Mouse (Mus musculus) gastrocnemius, adult 8-10 months (tissue): ENCODE results near the gene Fanci. TPM values are rescaled to one million over a fixed set of nuclear protein-coding genes. Genes with fewer than 3 reads are reported as not detected.

Source experiments
- DNase-seq, 2 experiments: peaks; one replicate each; pipeline ENCODE4 v3.0.0; 2022; ENCODE audit warnings: low spot score in 2 of 2
- total RNA-seq, 4 experiments: library from RNA; stranded (reverse); gene quantifications; 2 replicates each; pipeline ENCODE4 v1.2.4; 2022

The Fanci gene
- total RNA-seq, 4 experiments from 2014 or later, result not detected

DNA sequence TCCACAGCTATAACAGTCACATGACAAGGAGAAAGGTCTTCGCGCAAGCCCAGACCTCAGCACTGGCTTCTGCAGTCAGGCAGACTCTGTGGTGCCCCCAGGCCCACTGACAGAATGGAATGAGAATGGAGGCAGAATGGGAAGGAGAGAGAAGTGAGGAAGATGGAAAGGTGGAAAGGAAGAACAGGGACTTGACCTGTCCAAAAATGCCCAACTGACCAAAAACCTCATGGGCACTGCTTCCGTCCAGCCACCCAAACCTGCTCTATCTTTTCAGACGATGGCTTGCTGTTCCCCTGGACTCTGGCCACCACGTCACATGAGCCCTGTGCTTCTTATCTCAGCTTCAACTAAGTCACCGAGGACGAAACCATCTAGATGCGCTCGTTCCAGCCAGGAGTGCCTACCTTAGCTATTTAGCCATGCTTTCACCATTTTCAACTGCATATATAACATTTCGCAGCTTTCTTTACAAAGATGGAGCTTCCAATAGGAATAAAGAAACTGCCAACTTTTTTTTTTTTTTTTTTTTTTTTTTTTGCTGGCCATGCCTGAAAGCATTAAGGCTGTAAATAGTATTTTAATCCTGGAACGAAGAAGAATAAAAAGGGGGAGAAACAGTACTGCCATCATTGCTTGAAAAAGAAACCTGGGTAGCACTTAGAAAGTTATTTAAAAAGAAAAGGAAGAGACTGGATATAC lies 71.8 kb downstream of the Fanci start:
- DNase-seq, result no peak

DNA sequence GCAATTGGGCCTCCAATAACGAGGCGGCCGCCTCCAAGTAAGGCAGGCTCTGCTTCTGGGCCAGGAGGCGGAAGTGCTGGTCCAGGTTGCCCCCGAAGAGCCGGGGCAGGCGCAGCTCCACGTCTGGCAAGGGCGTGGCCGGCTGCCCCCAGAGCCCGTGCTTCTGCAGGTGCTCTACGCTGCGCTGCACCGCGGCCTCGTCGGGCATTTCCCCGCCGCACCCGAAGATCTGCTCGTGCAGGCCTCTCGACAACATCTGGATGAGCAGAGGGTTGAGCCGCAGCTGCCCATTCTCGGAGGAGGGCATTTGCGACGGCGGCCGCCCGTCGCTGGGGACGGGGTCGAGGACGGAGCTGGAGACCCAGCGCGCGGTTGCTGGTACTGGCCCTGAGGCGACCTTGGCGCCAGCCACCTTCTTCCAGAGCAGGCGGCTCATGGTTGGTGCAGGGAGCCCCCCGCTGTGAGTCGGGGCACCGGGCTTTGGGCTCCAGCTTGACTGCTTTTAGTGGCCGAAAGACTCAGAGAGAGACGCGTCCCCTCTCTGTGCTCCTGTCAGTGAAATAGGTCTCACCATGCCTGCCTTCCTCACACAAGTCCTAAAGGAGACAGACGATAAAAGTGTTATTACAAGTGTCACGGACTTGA lies 73.2 kb downstream of the Fanci start:
- no peak for DNase-seq

DNA sequence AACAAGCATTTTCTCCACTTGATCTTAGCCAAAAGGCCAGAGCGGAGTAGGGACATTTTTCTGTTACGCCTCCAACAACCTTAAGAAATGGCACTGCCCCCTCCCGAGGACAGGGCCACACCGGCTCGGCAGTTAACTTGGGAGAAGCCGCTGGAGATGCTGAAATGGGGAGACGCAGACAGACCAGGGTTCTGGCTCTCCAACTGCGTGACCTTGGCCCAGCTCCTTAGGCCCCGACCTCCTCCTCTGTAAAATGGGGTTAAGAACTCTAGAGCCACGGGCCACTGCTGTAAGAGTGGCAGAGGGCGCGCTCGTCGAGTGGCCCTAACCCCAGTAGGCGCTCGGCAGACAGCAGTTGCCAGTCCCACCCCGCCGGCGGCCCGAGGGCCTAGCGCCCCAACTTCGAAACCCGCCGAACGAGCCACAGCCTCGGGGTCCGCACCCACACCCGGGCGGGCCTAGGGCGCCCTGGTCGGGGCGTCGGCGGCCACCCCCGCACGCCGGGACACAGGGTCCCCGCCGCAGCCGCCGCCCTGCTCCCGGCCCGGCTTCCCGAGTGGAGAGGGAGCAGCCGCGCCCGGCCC lies 73.8 kb downstream of the Fanci start:
- peak in 1 of 2 experiments; percentile 42 for DNase-seq

- peak; percentile 97 to 98 for DNase-seq
Observed at GRCm38 (mm10) chr7:79466053-79466901, 74.5 kb downstream of the Fanci start, which contains the start of gene Polg. Gene Polg, minus strand, starts transcription at chr7:79466362.

DNA sequence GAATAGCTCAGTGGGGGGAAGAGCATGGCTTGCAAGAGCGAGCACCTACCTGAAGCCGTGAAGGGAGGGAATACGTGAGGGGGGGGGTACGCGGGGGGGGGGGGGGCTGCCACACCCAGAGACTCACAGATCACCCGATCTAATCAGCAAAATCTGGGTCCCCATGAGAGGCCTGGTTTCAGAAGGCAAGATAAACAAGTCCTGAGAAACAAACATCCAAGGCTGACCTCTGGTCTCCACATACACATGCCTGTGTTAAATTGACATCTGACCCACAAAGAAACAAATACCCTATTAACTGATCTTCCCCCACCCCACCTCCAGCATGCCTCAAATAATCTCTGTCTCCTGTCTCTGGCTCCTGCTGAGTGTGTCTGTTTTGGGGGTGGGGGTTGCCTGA lies 76.2 kb downstream of the Fanci start:
- DNase-seq, result no peak

DNA sequence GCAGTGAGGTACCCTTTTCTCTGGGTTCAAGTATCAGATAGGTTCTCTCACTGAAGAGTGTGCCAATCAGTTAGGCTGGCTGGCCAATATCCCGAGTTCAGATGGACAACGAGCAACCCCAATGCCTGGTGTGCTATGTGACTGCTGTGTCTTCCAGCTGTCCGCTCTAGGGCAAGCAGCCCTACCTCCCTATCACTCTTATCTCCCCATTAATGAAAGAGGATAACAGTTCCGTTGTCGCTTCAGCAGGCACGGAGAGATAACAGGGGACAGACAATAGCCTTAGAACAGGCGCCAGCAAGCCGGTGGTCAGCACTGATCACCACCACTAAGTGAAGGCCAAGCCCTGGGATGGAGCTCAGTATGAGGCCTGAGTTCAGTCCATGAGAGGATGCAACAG lies 77.3 kb downstream of the Fanci start:
- DNase-seq, result no peak

- DNase-seq, result no peak
Observed at GRCm38 (mm10) chr7:79469766-79470165, 78.0 kb downstream of the Fanci start.

DNA sequence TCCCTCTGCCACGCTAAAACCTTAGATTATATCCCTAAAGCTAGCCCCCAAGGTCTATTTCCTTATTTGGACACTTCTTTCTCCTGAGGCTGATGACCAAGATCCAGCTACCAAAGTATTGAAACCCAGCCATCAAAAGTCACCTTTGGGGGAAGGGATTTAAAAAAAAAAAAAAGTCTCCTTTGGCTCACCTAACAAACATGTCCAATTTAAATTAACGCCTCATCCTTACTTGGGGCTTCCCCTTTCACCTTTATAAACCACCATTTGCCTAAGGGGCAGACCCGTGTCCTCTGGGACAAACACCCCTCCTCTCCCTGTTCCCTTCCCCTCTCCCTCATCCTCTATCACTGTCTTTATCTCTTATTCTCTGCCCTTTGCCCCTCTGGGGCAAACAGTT lies 79.0 kb downstream of the Fanci start:
- DNase-seq, result no peak

GRCm38 (mm10) chr7:79471436-79471835 lies 79.7 kb downstream of the Fanci start:
- no peak for DNase-seq

- no peak for DNase-seq
Observed at GRCm38 (mm10) chr7:79472792-79473191, 81.1 kb downstream of the Fanci start.

GRCm38 (mm10) chr7:79473496-79474194 lies 81.9 kb downstream of the Fanci start:
- DNase-seq, result no peak

DNA sequence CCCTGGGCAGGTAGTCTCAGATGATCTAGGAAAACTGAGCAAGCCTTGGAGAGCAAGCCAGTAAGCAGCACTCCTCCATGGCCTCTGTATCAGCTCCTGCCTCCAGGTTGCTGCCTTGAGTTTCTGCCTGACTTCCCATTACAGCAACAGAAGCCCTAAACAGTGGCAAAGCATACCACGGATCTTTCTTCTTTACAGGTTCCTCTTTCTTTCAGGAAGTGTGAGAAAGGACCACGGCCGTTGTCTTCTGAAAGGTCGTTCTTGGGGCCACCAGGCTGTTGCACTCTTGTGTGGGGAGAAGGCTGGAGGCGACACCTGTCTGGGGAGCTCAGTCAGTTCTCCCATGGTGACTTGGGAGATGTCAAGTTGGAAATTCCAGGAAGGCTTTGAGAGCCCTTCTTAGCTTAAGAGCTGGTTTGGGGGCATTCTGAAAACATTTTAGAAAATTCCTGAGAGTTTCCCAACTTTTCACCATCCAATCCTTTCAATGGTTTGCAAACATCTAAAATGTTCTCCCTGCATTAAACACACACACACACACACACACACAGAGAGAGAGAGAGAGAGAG lies 83.2 kb downstream of the Fanci start:
- DNase-seq, result no peak

DNA sequence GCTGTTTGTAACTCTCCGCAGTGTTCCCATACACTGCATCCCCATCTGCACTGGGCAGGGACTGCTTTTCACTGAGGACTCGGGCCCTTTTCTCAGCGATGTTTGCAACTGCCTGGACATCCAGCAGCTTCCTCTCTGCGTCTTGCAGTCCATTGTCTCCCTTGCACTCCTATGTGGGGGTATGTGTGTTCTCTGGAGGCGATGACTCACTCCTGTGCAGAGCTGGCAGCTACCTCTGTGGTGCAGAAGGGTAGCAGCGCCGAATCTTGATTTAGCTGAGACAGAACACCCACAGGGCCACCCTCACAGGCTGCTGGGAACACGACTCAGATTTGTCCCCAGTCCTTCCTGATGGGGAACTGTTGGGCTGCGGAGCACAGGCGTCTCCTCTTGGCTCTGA lies 94.8 kb downstream of the Fanci start:
- no peak for DNase-seq

- no peak for DNase-seq
Observed at GRCm38 (mm10) chr7:79493915-79494314, 102.2 kb downstream of the Fanci start.

GRCm38 (mm10) chr7:79495988-79496815 lies 104.5 kb downstream of the Fanci start:
- peak; percentile 61 to 62 for DNase-seq

GRCm38 (mm10) chr7:79496816-79497328 lies 105.1 kb downstream of the Fanci start:
- DNase-seq, result no peak

DNA sequence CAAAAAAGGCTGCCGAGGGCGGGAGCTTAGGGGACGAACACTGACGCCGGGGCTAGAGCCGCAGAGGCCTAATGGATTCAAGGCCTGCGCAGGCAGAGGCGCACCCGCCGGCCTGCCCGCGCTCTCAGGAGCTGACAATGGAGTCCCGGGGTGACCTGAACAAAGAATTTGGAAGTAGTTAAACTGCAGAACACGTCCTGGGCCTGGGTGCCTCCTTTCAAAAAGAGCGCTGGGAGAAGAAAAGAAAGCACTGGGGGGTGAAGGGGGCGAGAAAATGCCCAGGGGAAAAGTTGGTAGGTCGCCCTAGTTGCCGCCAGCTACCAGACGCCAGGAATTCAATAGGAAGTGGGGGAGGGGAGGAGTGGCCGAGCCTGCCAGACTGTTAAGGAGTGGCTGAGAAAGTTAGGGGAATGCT lies 106.0 kb downstream of the Fanci start:
- no peak for DNase-seq

GRCm38 (mm10) chr7:79498356-79498755 lies 106.6 kb downstream of the Fanci start:
- no peak for DNase-seq

GRCm38 (mm10) chr7:79498965-79499595 lies 107.4 kb downstream of the Fanci start:
- DNase-seq, result no peak
